Mouse (Mus musculus) mouse trophoblast stem cell (cell line): ENCODE results near the gene Sar1b.

Source experiments
- in situ Hi-C, 2 experiments: fragments of 300-500 bp; cut with MseI, MboI; formaldehyde crosslinking; loops; 2 replicates in 1 of 2; 3 replicates in 1 of 2; pipeline ENCODE4 v1.15.1; 2025

Sar1b gene

GRCm38 (mm10) chr11:51824867-51825424 lies 61.5 kb downstream of the Sar1b start:
- in situ Hi-C loops, result no loop called here

GRCm38 (mm10) chr11:51831962-51832909 lies 68.7 kb downstream of the Sar1b start:
- in situ Hi-C loops, result no loop called here

GRCm38 (mm10) chr11:51832992-51833391 lies 69.5 kb downstream of the Sar1b start:
- in situ Hi-C loops, result no loop called here

- in situ Hi-C loops, result no loop called here
Observed at GRCm38 (mm10) chr11:51833393-51834066, 70.0 kb downstream of the Sar1b start.

- in situ Hi-C loops, result no loop called here
Observed at GRCm38 (mm10) chr11:51834067-51834411, 70.6 kb downstream of the Sar1b start.

GRCm38 (mm10) chr11:51835598-51835997 lies 72.1 kb downstream of the Sar1b start:
- in situ Hi-C loops, result no loop called here

- in situ Hi-C loops, result no loop called here
Observed at GRCm38 (mm10) chr11:51836506-51836905, 73.0 kb downstream of the Sar1b start.

- in situ Hi-C loops, result no loop called here
Observed at GRCm38 (mm10) chr11:51837164-51838153, 74.0 kb downstream of the Sar1b start.

- in situ Hi-C loops, result no loop called here
Observed at GRCm38 (mm10) chr11:51839106-51839505, 75.6 kb downstream of the Sar1b start.

- in situ Hi-C loops, result no loop called here
Observed at GRCm38 (mm10) chr11:51839973-51840372, 76.5 kb downstream of the Sar1b start.

- in situ Hi-C loops, result no loop called here
Observed at GRCm38 (mm10) chr11:51840657-51841056, 77.2 kb downstream of the Sar1b start.

- in situ Hi-C loops, result no loop called here
Observed at GRCm38 (mm10) chr11:51841149-51841548, 77.7 kb downstream of the Sar1b start.
